Mouse (Mus musculus) brain, embryonic 14.5 days (tissue): ENCODE measurements around the gene Zbtb20.

Experiments
- CTCF ChIP-seq: fragments of 200-500 bp; IDR thresholded peaks from 2 replicates; pipeline ENCODE4 v1.5.1; 2012; ENCODE audit warnings: inconsistent platforms, mild to moderate bottlenecking, moderate library complexity, borderline replicate concordance; ENCODE audit not compliant: insufficient read depth, insufficient read length; ENCODE audit errors: extremely low read depth
- POLR2A ChIP-seq: fragments of 200-500 bp; IDR thresholded peaks from 2 replicates; pipeline ENCODE4 v1.6.1; 2012; ENCODE audit warnings: mild to moderate bottlenecking, inconsistent platforms, borderline replicate concordance; ENCODE audit not compliant: poor library complexity, insufficient read depth, insufficient read length, severe bottlenecking; ENCODE audit errors: extremely low read depth

DNA sequence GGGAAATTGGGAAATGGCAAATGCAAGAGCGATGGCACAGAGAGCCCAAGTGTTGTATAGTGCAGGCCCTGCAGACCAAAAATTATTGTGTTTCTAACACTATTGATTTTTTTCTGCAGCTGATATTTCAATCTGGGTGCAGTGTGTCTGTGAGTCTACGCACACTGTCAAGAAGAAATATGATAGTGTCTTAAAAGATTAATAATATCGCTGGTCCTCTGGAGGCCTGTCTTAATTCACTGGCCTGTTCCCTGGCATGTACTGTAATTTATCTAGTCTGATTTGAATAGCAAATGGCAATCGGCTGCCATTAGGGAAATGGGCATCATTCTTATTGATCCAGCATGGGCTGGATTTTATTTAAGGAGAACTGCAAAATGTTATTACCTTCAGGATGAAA is 401.1 kb downstream of the Zbtb20 start:
- TF ChIP-seq CTCF (no peak), POLR2A (no peak)
